Mouse (Mus musculus) limb, embryonic 15.5 days (tissue): ENCODE data around the gene Sh3d19. TPM values are rescaled to one million over a fixed set of nuclear protein-coding genes. Genes with fewer than 3 reads are reported as not detected.

ENCODE experiments used
- ATAC-seq: fragments of 200-750 bp; cut with Nextera tagmentation; 2 replicates; pipeline ENCODE4 v1.8.0; 2017; ENCODE audit warnings: low read depth, moderate TSS enrichment; ENCODE audit not compliant: insufficient number of reproducible peaks, low FRiP score, low TSS enrichment
- H3K27ac ChIP-seq: fragments of 300-500 bp; sonication (generic); 2 replicates; pipeline ENCODE4 v1.5.1; 2015; ENCODE audit warnings: moderate library complexity, mild to moderate bottlenecking, inconsistent platforms
- H3K27me3 ChIP-seq: fragments of 300-500 bp; sonication (generic); 2 replicates; pipeline ENCODE4 v1.6.1; 2015; ENCODE audit warnings: inconsistent platforms
- H3K36me3 ChIP-seq: fragments of 300-500 bp; sonication (generic); 2 replicates; pipeline ENCODE4 v1.6.1; 2015; ENCODE audit warnings: inconsistent platforms
- H3K4me1 ChIP-seq: fragments of 300-500 bp; sonication (generic); 2 replicates; pipeline ENCODE4 v1.6.1; 2015; ENCODE audit warnings: inconsistent platforms
- H3K4me2 ChIP-seq: fragments of 300-500 bp; sonication (generic); 2 replicates; pipeline ENCODE4 v1.6.1; 2015; ENCODE audit warnings: mild to moderate bottlenecking, inconsistent platforms
- H3K4me3 ChIP-seq: fragments of 300-500 bp; sonication (generic); 2 replicates; pipeline ENCODE4 v1.5.1; 2015; ENCODE audit warnings: mild to moderate bottlenecking, inconsistent platforms
- H3K9ac ChIP-seq: fragments of 300-500 bp; sonication (generic); 2 replicates; pipeline ENCODE4 v1.6.1; 2015; ENCODE audit warnings: inconsistent platforms
- H3K9me3 ChIP-seq: fragments of 300-500 bp; sonication (generic); 2 replicates; pipeline ENCODE4 v1.6.1; 2016; ENCODE audit warnings: inconsistent platforms
- WGBS: fragments of 180-500 bp; shearing (Covaris S2); methylation state at CpG from one replicate; pipeline ENCODE4 v1.1.7; 2015; 5-methylcytosine and 5-hydroxymethylcytosine counted together
- polyA plus RNA-seq: library from polyadenylated mRNA; unstranded; fragments of >200 nt; fragmentation: Nextera tagmentation; extraction: Ambion mirVana; gene quantifications from 2 replicates; pipeline ENCODE4 v1.2.1, GENCODE M21; 2015

Gene Sh3d19
- polyA plus RNA-seq, 1 experiment from 2014 or later, result 41.7 TPM

DNA sequence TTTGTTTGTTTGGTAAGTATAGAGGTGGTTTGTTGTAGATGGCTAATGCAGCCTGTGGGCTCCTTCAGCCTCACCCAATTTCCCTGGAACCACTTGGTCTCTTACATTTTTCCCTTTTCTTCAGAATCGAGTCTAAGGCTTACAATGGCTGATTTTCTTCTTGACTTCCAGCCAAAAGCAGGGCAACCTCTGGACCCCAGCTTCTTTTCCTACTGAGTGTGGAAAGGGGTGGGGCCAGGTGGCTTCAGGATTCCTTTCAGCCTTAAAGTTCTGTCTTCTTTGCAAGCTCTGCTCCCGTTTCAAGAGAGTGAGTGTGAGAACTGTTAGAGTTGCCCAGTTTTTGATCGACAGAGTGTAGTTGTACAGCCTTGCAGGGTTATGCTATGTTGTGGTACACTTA, 40.9 kb downstream of the Sh3d19 start:
- 56% methylated on average over 3 of the region's 3 CpGs for WGBS
- Histone ChIP-seq H3K9ac (no peak overlapping the region), H3K9me3 (no peaks in the 10 kb centered on the region), H3K4me1 (peaks cover 10% of the 10 kb centered on the region; the same call in 1 of the 2 replicates), H3K4me3 (no peak overlapping the region), H3K36me3 (peaks cover 8% of the 10 kb centered on the region; the same call in 1 of the 2 replicates), H3K4me2 (no peak overlapping the region), H3K27ac (no peak overlapping the region), H3K27me3 (no peaks in the 10 kb centered on the region)
- ATAC-seq, result no peak

DNA sequence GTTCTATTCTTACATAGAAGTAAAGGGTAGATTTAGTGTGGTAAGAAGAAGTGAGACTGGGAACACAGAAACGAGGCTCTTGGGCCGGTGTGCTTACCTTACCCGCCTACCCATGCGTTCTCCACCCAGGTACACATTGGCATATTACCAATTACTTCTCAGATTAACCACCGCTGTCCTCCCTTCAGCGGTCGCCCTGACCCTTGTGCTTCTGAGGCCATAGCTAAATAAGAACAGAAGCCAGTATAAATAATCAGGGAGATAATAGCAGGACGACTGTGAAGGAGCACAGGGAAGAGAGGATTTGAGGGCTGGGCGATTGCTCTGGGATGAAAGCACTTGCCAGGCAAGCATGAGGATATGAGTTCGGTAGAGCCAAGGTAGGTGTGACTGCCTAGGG, 42.9 kb downstream of the Sh3d19 start:
- Histone ChIP-seq H3K4me1 (peaks cover 10% of the 10 kb centered on the region; the same call in 1 of the 2 replicates), H3K36me3 (0 out of 2 replicates have a peak, but pooled peaks cover under 1% of the 10 kb centered on the region), H3K9me3 (no peaks in the 10 kb centered on the region), H3K27ac (no peak overlapping the region), H3K9ac (no peak overlapping the region), H3K27me3 (no peaks in the 10 kb centered on the region), H3K4me3 (no peak overlapping the region), H3K4me2 (no peak overlapping the region)
- ATAC-seq, result no peak
- 84% methylated on average over 10 of the region's 10 CpGs for WGBS

- Histone ChIP-seq H3K36me3 (no peaks in the 10 kb centered on the region), H3K4me1 (no peaks in the 10 kb centered on the region), H3K9me3 (no peaks in the 10 kb centered on the region), H3K27me3 (no peaks in the 10 kb centered on the region), H3K27ac (no peak overlapping the region), H3K9ac (no peak overlapping the region), H3K4me2 (no peak overlapping the region), H3K4me3 (no peak overlapping the region)
- WGBS, result 85% methylated on average over 1 of the region's 1 CpGs
- no peak for ATAC-seq
These were observed 46.1 kb downstream of the Sh3d19 start for GRCm38 (mm10) chr3:86016965-86017364.

DNA sequence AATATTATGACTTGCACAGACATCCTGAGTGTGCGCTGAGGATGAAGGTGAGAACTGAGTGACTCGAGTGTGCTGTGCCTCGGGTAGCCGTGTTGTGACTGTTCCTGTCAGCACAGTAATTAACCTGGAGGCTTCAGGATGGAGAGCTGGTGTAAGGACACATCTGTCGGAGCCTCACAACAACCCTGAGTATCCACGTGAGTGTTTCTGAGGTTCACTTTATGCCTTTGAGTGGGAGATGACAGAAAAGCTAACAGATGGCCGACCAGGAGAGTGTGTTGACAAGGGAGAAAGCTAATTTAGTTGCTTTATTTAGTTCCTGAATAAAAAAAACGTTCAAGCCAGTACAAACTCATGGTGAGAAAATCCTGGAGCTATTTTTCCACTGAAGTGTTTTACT, 46.6 kb downstream of the Sh3d19 start:
- H3K9me3 ChIP-seq, result no peaks in the 10 kb centered on the region
- H3K4me1 ChIP-seq, result no peaks in the 10 kb centered on the region
- no peaks in the 10 kb centered on the region for H3K27me3 ChIP-seq
- ATAC-seq, result no peak
- no peak overlapping the region for H3K4me2 ChIP-seq
- H3K9ac ChIP-seq, result no peak overlapping the region
- H3K36me3 ChIP-seq, result no peaks in the 10 kb centered on the region
- no peak overlapping the region for H3K27ac ChIP-seq
- H3K4me3 ChIP-seq, result no peak overlapping the region
- 45% methylated on average over 8 of the region's 8 CpGs for WGBS

- no peak overlapping the region for H3K4me3 ChIP-seq
- H3K27ac ChIP-seq, result no peak overlapping the region
- no peak for ATAC-seq
- WGBS, result 84% methylated on average over 16 of the region's 16 CpGs
- H3K36me3 ChIP-seq, result no peaks in the 10 kb centered on the region
- no peaks in the 10 kb centered on the region for H3K9me3 ChIP-seq
- H3K27me3 ChIP-seq, result no peaks in the 10 kb centered on the region
- no peak overlapping the region for H3K9ac ChIP-seq
- no peaks in the 10 kb centered on the region for H3K4me1 ChIP-seq
- no peak overlapping the region for H3K4me2 ChIP-seq
These were observed 50.2 kb downstream of the Sh3d19 start for GRCm38 (mm10) chr3:86020921-86021650.

GRCm38 (mm10) chr3:86021651-86022050, 50.7 kb downstream of the Sh3d19 start:
- Histone ChIP-seq H3K9me3 (no peaks in the 10 kb centered on the region), H3K9ac (no peak overlapping the region), H3K36me3 (no peaks in the 10 kb centered on the region), H3K27me3 (no peaks in the 10 kb centered on the region), H3K27ac (no peak overlapping the region), H3K4me1 (no peaks in the 10 kb centered on the region), H3K4me3 (no peak overlapping the region), H3K4me2 (no peak overlapping the region)
- 61% methylated on average over 4 of the region's 4 CpGs for WGBS
- no peak for ATAC-seq

DNA sequence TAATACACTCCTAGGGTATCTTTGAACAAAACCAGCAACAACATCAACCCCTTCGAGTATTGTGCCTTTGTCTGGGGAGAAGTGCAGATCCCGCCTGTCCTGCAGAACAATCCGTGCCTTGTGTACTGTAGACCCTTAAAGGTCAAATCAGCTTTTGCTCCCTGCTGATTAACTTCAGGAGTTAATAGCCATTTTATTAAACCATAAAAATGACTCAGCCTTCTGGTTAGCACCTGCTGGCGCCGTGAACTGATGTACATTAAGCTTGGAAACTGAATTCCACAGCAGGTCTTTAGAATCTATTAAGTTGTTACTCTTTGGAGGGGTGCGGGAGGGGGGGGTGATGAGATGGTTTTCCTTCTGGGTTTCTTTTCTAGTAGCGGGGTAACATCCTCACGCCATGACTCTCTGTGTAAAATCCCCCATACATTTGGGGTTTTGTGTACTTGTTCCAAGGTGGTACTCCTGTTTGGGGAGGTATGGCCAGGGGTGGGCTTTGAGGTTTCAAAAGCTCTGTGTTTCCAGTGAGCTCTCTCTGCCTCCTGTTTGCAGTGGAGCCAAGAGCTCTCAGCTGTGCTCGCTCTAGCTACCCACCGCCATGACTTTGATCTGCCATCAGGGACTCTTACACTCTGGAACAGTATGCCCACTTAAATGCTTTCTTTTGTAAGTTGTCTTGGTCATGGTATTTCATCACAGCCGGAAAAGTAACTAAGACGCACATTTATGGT, 53.3 kb downstream of the Sh3d19 start:
- Histone ChIP-seq H3K4me2 (no peak overlapping the region), H3K9ac (no peak overlapping the region), H3K27me3 (no peaks in the 10 kb centered on the region), H3K4me3 (no peak overlapping the region), H3K4me1 (no peaks in the 10 kb centered on the region), H3K9me3 (no peaks in the 10 kb centered on the region), H3K27ac (no peak overlapping the region), H3K36me3 (no peaks in the 10 kb centered on the region)
- ATAC-seq, result no peak
- WGBS, result 33% methylated on average over 12 of the region's 12 CpGs

- H3K4me3 ChIP-seq, result no peak overlapping the region
- peaks cover 2% of the 10 kb centered on the region; the same call in 1 of the 2 replicates for H3K4me1 ChIP-seq
- H3K9ac ChIP-seq, result no peak overlapping the region
- no peak overlapping the region for H3K4me2 ChIP-seq
- no peaks in the 10 kb centered on the region for H3K9me3 ChIP-seq
- WGBS, result 90% methylated on average over 20 of the region's 20 CpGs
- H3K27ac ChIP-seq, result no peak overlapping the region
- ATAC-seq, result no peak
- no peaks in the 10 kb centered on the region for H3K27me3 ChIP-seq
- no peaks in the 10 kb centered on the region for H3K36me3 ChIP-seq
These were observed 54.6 kb downstream of the Sh3d19 start for GRCm38 (mm10) chr3:86025341-86026137.

GRCm38 (mm10) chr3:86028658-86029375, 57.9 kb downstream of the Sh3d19 start:
- 86% methylated on average over 15 of the region's 15 CpGs for WGBS
- Histone ChIP-seq H3K4me2 (no peak overlapping the region), H3K4me3 (no peak overlapping the region), H3K27me3 (no peaks in the 10 kb centered on the region), H3K36me3 (no peaks in the 10 kb centered on the region), H3K9me3 (no peaks in the 10 kb centered on the region), H3K27ac (no peak overlapping the region), H3K4me1 (peaks cover 4% of the 10 kb centered on the region; the same call in 1 of the 2 replicates), H3K9ac (no peak overlapping the region)
- no peak for ATAC-seq

DNA sequence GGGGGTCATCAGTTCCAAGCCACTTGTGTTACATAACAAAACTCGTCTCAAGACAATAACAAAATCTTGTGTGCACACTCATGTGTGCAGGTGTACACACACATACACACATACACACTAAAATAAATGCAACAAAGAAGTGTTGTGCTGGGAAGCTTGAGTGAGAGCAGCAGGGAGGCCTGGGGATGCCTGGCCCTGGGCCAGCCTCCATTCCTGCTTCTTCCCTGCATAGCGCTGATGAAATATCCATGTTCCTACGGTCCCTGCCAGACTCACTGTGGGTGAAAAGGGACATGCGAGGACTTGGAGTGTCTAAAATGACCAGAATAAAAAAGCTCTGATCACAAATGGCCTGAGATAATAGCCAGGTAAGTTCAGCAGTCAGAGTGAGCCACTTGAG, 59.7 kb downstream of the Sh3d19 start:
- 34% methylated on average over 4 of the region's 4 CpGs for WGBS

DNA sequence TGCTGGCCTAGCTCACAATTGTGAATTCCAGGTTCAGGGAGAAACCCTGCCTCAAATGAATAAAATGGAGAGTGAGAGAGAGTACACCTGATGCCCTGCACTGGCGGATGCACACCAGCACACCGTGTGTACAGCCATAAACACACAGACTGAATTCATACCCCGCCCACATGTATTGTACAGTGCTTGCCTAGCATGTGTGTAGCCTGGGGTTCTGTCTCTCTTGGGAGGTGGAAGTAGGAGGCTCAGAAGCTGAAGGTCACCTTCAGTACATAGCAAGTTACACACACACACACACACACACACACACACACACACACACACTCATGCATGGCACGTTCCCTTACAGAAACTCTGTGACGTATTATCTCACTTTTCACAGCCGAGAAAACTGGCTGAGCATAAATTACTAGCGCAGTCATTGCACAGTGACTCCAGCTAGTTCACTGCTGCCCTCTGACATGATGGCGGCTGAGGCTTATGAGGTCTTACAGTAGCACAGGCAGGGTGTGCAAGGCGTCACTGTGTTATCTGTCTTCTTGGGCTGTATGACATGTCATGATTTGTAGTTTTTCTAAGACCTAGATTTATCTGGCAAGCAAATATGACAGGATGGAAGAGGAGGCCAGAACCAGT, 62.7 kb downstream of the Sh3d19 start:
- Histone ChIP-seq H3K4me2 (no peak overlapping the region), H3K9ac (no peak overlapping the region), H3K27me3 (no peaks in the 10 kb centered on the region), H3K27ac (peak overlapping the region; percentile 18; the same call in 1 of the 2 replicates), H3K4me1 (peaks cover 6% of the 10 kb centered on the region; the same call in 1 of the 2 replicates), H3K36me3 (no peaks in the 10 kb centered on the region), H3K9me3 (no peaks in the 10 kb centered on the region), H3K4me3 (no peak overlapping the region)
- no peak for ATAC-seq
- 73% methylated on average over 9 of the region's 9 CpGs for WGBS

More for the DNA sequence above, 59.7 kb downstream of the Sh3d19 start:
- H3K27me3 ChIP-seq, result no peaks in the 10 kb centered on the region
- H3K4me3 ChIP-seq, result no peak overlapping the region
- H3K4me2 ChIP-seq, result no peak overlapping the region
- no peak for ATAC-seq
- no peaks in the 10 kb centered on the region for H3K36me3 ChIP-seq
- H3K9me3 ChIP-seq, result no peaks in the 10 kb centered on the region
- H3K4me1 ChIP-seq, result peaks cover 4% of the 10 kb centered on the region; the same call in 1 of the 2 replicates
- no peak overlapping the region for H3K9ac ChIP-seq
- H3K27ac ChIP-seq, result no peak overlapping the region
